Mouse (Mus musculus) gastrocnemius, postnatal 10 days (tissue): ENCODE measurements around the gene Cfap157. TPM values are rescaled to one million over a fixed set of nuclear protein-coding genes. Genes with fewer than 3 reads are reported as not detected.

ENCODE experiments used
- DNase-seq: peaks from one replicate; pipeline ENCODE4 v3.0.0; 2021; ENCODE audit warnings: mixed read lengths
- total RNA-seq, 2 experiments: library from RNA; stranded (reverse); gene quantifications; 2 replicates each; pipeline ENCODE4 v1.2.3; 2021

Cfap157 gene
- total RNA-seq, 2 experiments from 2014 or later, result not detected

- DNase-seq, result no peak
These were observed 34.0 kb downstream of the Cfap157 start for GRCm38 (mm10) chr2:32750199-32750598.

- no peak for DNase-seq
These were observed 35.1 kb downstream of the Cfap157 start for GRCm38 (mm10) chr2:32749082-32749481.

GRCm38 (mm10) chr2:32744272-32744982, 39.8 kb downstream of the Cfap157 start:
- no peak for DNase-seq

GRCm38 (mm10) chr2:32742173-32742531, 42.1 kb downstream of the Cfap157 start:
- DNase-seq, result no peak

- DNase-seq, result peak; percentile 37
These were observed 42.7 kb downstream of the Cfap157 start for GRCm38 (mm10) chr2:32741273-32742172.

GRCm38 (mm10) chr2:32740916-32741272, 43.3 kb downstream of the Cfap157 start, which contains the start of gene 6330409D20Rik:
Gene 6330409D20Rik, minus strand, starts transcription at chr2:32741016.
- no peak for DNase-seq

GRCm38 (mm10) chr2:32739311-32739710, 44.9 kb downstream of the Cfap157 start:
- no peak for DNase-seq

- no peak for DNase-seq
These were observed 47.2 kb downstream of the Cfap157 start for GRCm38 (mm10) chr2:32737008-32737407.

- DNase-seq, result no peak
These were observed 47.9 kb downstream of the Cfap157 start for GRCm38 (mm10) chr2:32736306-32736829.

GRCm38 (mm10) chr2:32734933-32735332, 49.3 kb downstream of the Cfap157 start:
- no peak for DNase-seq

- DNase-seq, result no peak
These were observed 49.7 kb downstream of the Cfap157 start for GRCm38 (mm10) chr2:32734480-32734879.

GRCm38 (mm10) chr2:32732695-32733094, 51.5 kb downstream of the Cfap157 start:
- no peak for DNase-seq

- no peak for DNase-seq
These were observed 52.3 kb downstream of the Cfap157 start for GRCm38 (mm10) chr2:32731911-32732310.

GRCm38 (mm10) chr2:32730854-32731253, 53.4 kb downstream of the Cfap157 start:
- no peak for DNase-seq

GRCm38 (mm10) chr2:32729547-32729946, 54.7 kb downstream of the Cfap157 start:
- DNase-seq, result no peak

- DNase-seq, result no peak
These were observed 55.8 kb downstream of the Cfap157 start for GRCm38 (mm10) chr2:32728463-32728862.

- peak; percentile 83 for DNase-seq
These were observed 56.8 kb downstream of the Cfap157 start for GRCm38 (mm10) chr2:32727435-32727834.

Other genes starting within 250 kb of the Cfap157 start
- gene Fam102a, start 249.1 kb downstream of the Cfap157 start, total RNA-seq, result 1 to 10 TPM; 5.5 to 8.6 TPM
- gene Dpm2, start 213.6 kb downstream of the Cfap157 start, total RNA-seq, result 10 to 100 TPM; 19.6 to 25.7 TPM
- not detected for gene Pip5kl1, start 209.6 kb downstream of the Cfap157 start, total RNA-seq
- not detected for gene 9430097D07Rik, start 208.7 kb downstream of the Cfap157 start, total RNA-seq
- 10 to 100 TPM; 31.7 to 42.6 TPM for gene St6galnac4, start 197.3 kb downstream of the Cfap157 start, total RNA-seq
- 10 to 100 TPM; 59.7 to 66.0 TPM for gene St6galnac6, start 184.7 kb downstream of the Cfap157 start, total RNA-seq
- 1,000 to 10,000 TPM; 1,275 to 1,593 TPM for gene Ak1, start 162.7 kb downstream of the Cfap157 start, total RNA-seq
- gene Eng, start 137.8 kb downstream of the Cfap157 start, total RNA-seq, result 10 to 100 TPM; 49.5 to 54.7 TPM
- gene Fpgs, start 80.3 kb downstream of the Cfap157 start, total RNA-seq, result 10 to 100 TPM; 10.5 to 15.6 TPM
- gene Cdk9, start 71.4 kb downstream of the Cfap157 start, total RNA-seq, result 10 to 100 TPM; 29.5 to 35.2 TPM
- gene Sh2d3c, start 63.4 kb downstream of the Cfap157 start, total RNA-seq, result 10 to 100 TPM; 13.2 to 16.6 TPM
- gene 6330409D20Rik, start 43.4 kb downstream of the Cfap157 start, total RNA-seq, result not detected
- 10 to 100 TPM; 12.7 to 13.7 TPM for gene Tor2a, start 27.2 kb downstream of the Cfap157 start, total RNA-seq
- under 1 TPM in 1 of 2 experiments, not detected in 1; 0.11 TPM for gene Ttc16, start 8.8 kb downstream of the Cfap157 start, total RNA-seq
- 1 to 10 TPM; 2.3 to 2.7 TPM for gene Ptrh1, start 8.6 kb downstream of the Cfap157 start, total RNA-seq
- 10 to 100 TPM; 10.5 to 18.5 TPM for gene Stxbp1, start 62.8 kb upstream of the Cfap157 start, total RNA-seq
- 10 to 100 TPM; 16.5 to 22.5 TPM for gene Fam129b, start 91.7 kb upstream of the Cfap157 start, total RNA-seq
- gene Rpl12, start 177.1 kb upstream of the Cfap157 start, total RNA-seq, result 100 to 1,000 TPM; 156 to 177 TPM
- gene Lrsam1, start 177.2 kb upstream of the Cfap157 start, total RNA-seq, result 10 to 100 TPM in 1 of 2 experiments, 1 to 10 TPM in 1; 9.9 to 12.9 TPM
- 1 to 10 TPM; 7.2 to 7.6 TPM for gene Slc2a8, start 197.7 kb upstream of the Cfap157 start, total RNA-seq